Mouse (Mus musculus): ENCODE measurements at regions not wholly inside any gene's neighbourhood (a gene's known extent, or its start where the extent isn't known, plus 50 kb on each side); places are given as distances from the start of the nearest gene placed in this dataset.
"Not testable (repeated sequence)": the region's sequence is repeated elsewhere in the genome, so short reads cannot be mapped to it uniquely, and the experiment has no call there.

- DNase-seq (ENCODE audit: low spot score in 2 of 2): no peak
Observed at GRCm38 (mm10) chr9:51660908-51661874, 103.9 kb upstream of the Arhgap20 start.

- DNase-seq (ENCODE audit: low spot score in 2 of 2): no peak
Observed at GRCm38 (mm10) chr9:51661911-51662310, 103.2 kb upstream of the Arhgap20 start.

GRCm38 (mm10) chr9:51664353-51664752 is 100.8 kb upstream of the Arhgap20 start:
- no peak for DNase-seq (ENCODE audit: low spot score in 2 of 2)

- no peak for DNase-seq (ENCODE audit: low spot score in 2 of 2)
Observed at GRCm38 (mm10) chr9:51664876-51665275, 100.3 kb upstream of the Arhgap20 start.

- DNase-seq (ENCODE audit: low spot score in 2 of 2): not testable (repeated sequence)
Observed at GRCm38 (mm10) chr9:51668976-51669375, 96.2 kb upstream of the Arhgap20 start.

GRCm38 (mm10) chr9:51670531-51670930 is 94.6 kb upstream of the Arhgap20 start:
- DNase-seq (ENCODE audit: low spot score in 2 of 2): no peak

- no peak for DNase-seq (ENCODE audit: low spot score in 2 of 2)
Observed at GRCm38 (mm10) chr9:51686536-51686935, 78.6 kb upstream of the Arhgap20 start.

- no peak for DNase-seq (ENCODE audit: low spot score in 2 of 2)
Observed at GRCm38 (mm10) chr9:51714326-51714725, 50.8 kb upstream of the Arhgap20 start.

Measured in urinary bladder, adult 18-20 months (tissue).